Mouse (Mus musculus): Measurements from ENCODE around the gene Fbxl17. TPM values are rescaled to one million over a fixed set of nuclear protein-coding genes. Genes with fewer than 3 reads are reported as not detected.

Fbxl17 gene
- total and polyA plus RNA-seq, 3 experiments: 5.0 to 9.7 TPM; not detected in 1

- Histone ChIP-seq H3K4me3 (ENCODE audit: control insufficient read depth in 1 of 2, insufficient read depth in 1 of 2, low read depth in 2 of 2, low read length in 2 of 2) (no peak overlapping the region), H3K4me1 (ENCODE audit: control insufficient read depth in 1 of 2, insufficient read depth in 2 of 2, low read length in 2 of 2) (peaks cover 9 to 10% of the 10 kb centered on the region in 2 experiments)
- TF ChIP-seq CTCF (IDR thresholded peaks at IDR 0.05 in 2 of 3, conservative IDR thresholded peaks at IDR 0.05 in 1 of 3; ENCODE audit: control insufficient read depth in 1 of 3, insufficient read depth in 1 of 3, low read depth in 2 of 3, low read length in 3 of 3, poor library complexity in 1 of 3, severe bottlenecking in 1 of 3): no peak
- TF ChIP-seq KAT2A (conservative IDR thresholded peaks at IDR 0.05; ENCODE audit: low read depth, low read length): no peak
Observed at GRCm38 (mm10) chr17:63095017-63095416, 404.8 kb downstream of the Fbxl17 start.

GRCm38 (mm10) chr17:63093184-63093583 lies 406.6 kb downstream of the Fbxl17 start:
- peak; percentile 8; the same call in 1 of the 2 replicates for TF ChIP-seq RCOR1 (IDR thresholded peaks at IDR 0.05; ENCODE audit: low read depth, low read length)
- no peak for TF ChIP-seq JUND (IDR thresholded peaks at IDR 0.05; ENCODE audit: low read depth, low read length)
- peak; percentile 44; the same call in 1 of the 2 replicates for TF ChIP-seq SIN3A (IDR thresholded peaks at IDR 0.05; ENCODE audit: low read length)
- no peak for TF ChIP-seq ETS1 (IDR thresholded peaks at IDR 0.05; ENCODE audit: low read depth, low read length)
- peak; percentile 55; the same call in 1 of the 2 replicates for TF ChIP-seq ELF1 (IDR thresholded peaks at IDR 0.05; ENCODE audit: low read depth, low read length)
- TF ChIP-seq GATA1 (IDR thresholded peaks at IDR 0.05; ENCODE audit: low read depth, low read length): peak; percentile 20; the same call in 1 of the 2 replicates
- TF ChIP-seq MAX (IDR thresholded peaks at IDR 0.05; ENCODE audit: low read length): peak; percentile 25; the same call in 1 of the 2 replicates
- TF ChIP-seq USF2 (IDR thresholded peaks at IDR 0.05; ENCODE audit: borderline replicate concordance in 1 of 2, insufficient read depth in 1 of 2, low read depth in 1 of 2, low read length in 2 of 2): no peak
- TF ChIP-seq POLR2AphosphoS2 (IDR thresholded peaks at IDR 0.05; ENCODE audit: low read length): no peak
- no peak for TF ChIP-seq RAD21 (IDR thresholded peaks at IDR 0.05; ENCODE audit: low read depth, low read length)
- TF ChIP-seq TBP (IDR thresholded peaks at IDR 0.05; ENCODE audit: low read depth, low read length): 0 out of 2 replicates have a peak, but pooled peaks have one; percentile 5
- TF ChIP-seq BHLHE40 (IDR thresholded peaks at IDR 0.05; ENCODE audit: borderline replicate concordance, low read depth, low read length): no peak
- no peak for TF ChIP-seq TCF12 (IDR thresholded peaks at IDR 0.05; ENCODE audit: low read depth, low read length)
- Histone ChIP-seq H3K4me1 (ENCODE audit: control insufficient read depth in 1 of 2, insufficient read depth in 2 of 2, low read length in 2 of 2) (peaks cover 9 to 10% of the 10 kb centered on the region in 2 experiments), H3K79me2 (ENCODE audit: control insufficient read depth, insufficient read depth, low read length, poor library complexity) (no peaks in the 10 kb centered on the region), H3K36me3 (ENCODE audit: control insufficient read depth in 1 of 2, insufficient read depth in 2 of 2, low read length in 2 of 2) (peaks cover 0 to 9% of the 10 kb centered on the region in 2 experiments; a peak in 2 of 4 replicates), H3K9me3 (replicated peaks; ENCODE audit: insufficient read depth, low read length) (no peaks in the 10 kb centered on the region), H3K4me3 (ENCODE audit: control insufficient read depth in 1 of 2, insufficient read depth in 1 of 2, low read depth in 2 of 2, low read length in 2 of 2) (peak overlapping the region; percentile 23 to 49), H3K27me3 (ENCODE audit: control insufficient read depth in 1 of 2, insufficient read depth in 2 of 2, low read length in 2 of 2) (no peaks in the 10 kb centered on the region), H3K9ac (ENCODE audit: control insufficient read depth, low read depth, low read length, poor library complexity, severe bottlenecking) (peak overlapping the region; percentile 68), H3K27ac (ENCODE audit: control insufficient read depth, low read depth, low read length) (peak overlapping the region; percentile 70)
- DNase-seq (ENCODE audit: low read depth, low spot score): peak; percentile 73

More at GRCm38 (mm10) chr17:63095017-63095416, 404.8 kb downstream of the Fbxl17 start:
- no peaks in the 10 kb centered on the region for H3K27me3 ChIP-seq (ENCODE audit: control insufficient read depth in 1 of 2, insufficient read depth in 2 of 2, low read length in 2 of 2)
- H3K27ac ChIP-seq (ENCODE audit: control insufficient read depth, low read depth, low read length): no peak overlapping the region
- H3K36me3 ChIP-seq (ENCODE audit: control insufficient read depth in 1 of 2, insufficient read depth in 2 of 2, low read length in 2 of 2): peaks cover 0 to 9% of the 10 kb centered on the region in 2 experiments; a peak in 2 of 4 replicates
- no peaks in the 10 kb centered on the region for H3K79me2 ChIP-seq (ENCODE audit: control insufficient read depth, insufficient read depth, low read length, poor library complexity)
- no peaks in the 10 kb centered on the region for H3K9me3 ChIP-seq (replicated peaks; ENCODE audit: insufficient read depth, low read length)
- no peak for DNase-seq (ENCODE audit: low read depth, low spot score)
- H3K9ac ChIP-seq (ENCODE audit: control insufficient read depth, low read depth, low read length, poor library complexity, severe bottlenecking): no peak overlapping the region

Measured in MEL (cell line).